In the genomic region with DNA sequence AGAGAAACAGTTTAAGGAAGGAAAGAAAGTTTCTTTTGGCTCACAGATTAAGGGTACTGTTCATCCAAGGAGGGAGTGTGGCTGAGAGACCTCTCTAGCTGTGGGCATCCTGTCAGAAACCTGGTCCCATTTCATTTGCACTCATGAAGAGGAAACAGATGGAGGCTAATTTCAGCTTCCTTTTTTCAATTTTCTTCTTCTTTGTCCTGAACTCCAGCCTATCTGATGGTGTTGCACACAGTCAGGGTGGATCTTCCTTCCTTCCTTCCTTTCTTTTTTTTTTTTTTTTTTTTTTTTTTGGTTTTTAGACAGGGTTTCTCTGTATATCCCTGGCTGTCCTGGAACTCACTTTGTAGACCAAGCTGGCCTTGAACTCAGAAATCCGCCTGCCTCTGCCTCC, we compare ENCODE assay signal across 26 mouse cellular contexts.
"Had no signal": no experiment of that assay in that cellular context is flagged by ENCODE, and none has a peak within 500 bp of the region (broad histone marks: within the 10 kb centered on the region; RNA-seq: fewer than 3 reads in every experiment).

No protein-coding gene starts in this region.

- ATAC-seq: forebrain, embryonic 13.5 days; forebrain, embryonic 14.5 days; forebrain, embryonic 16.5 days; forebrain, postnatal 0 days had no signal

- H3K9ac ChIP-seq: embryonic facial prominence, embryonic 12.5 days; embryonic facial prominence, embryonic 13.5 days; embryonic facial prominence, embryonic 15.5 days; forebrain, embryonic 12.5 days; forebrain, embryonic 13.5 days; forebrain, postnatal 0 days had no signal

- H3K4me2 ChIP-seq: embryonic facial prominence, embryonic 12.5 days; embryonic facial prominence, embryonic 13.5 days; embryonic facial prominence, embryonic 15.5 days; forebrain, embryonic 12.5 days; forebrain, embryonic 13.5 days; heart, embryonic 11.5 days had no signal

- DNase-seq: cerebellum, postnatal 10 days; cerebellum, postnatal 14 days; cerebellum, postnatal 25 days; cerebellum, postnatal 36 days; embryo, embryonic 11 days; forebrain, postnatal 0 days; gastrocnemius, adult 2 months; gastrocnemius, postnatal 10 days; gastrocnemius, postnatal 14 days; gastrocnemius, postnatal 25 days; gastrocnemius, postnatal 36 days; heart, adult 11 months; heart, adult 18-20 months; heart, adult 2 months had no signal

- H3K4me3 ChIP-seq: embryonic facial prominence, embryonic 10.5 days; embryonic facial prominence, embryonic 12.5 days; embryonic facial prominence, embryonic 13.5 days; embryonic facial prominence, embryonic 15.5 days; erythroblast, embryonic 14.5 days; forebrain, embryonic 10.5 days; forebrain, embryonic 12.5 days; forebrain, embryonic 13.5 days; gastrocnemius, adult 2 months; heart, adult 2 months; heart, embryonic 10.5 days had no signal

- H3K27me3 ChIP-seq: embryonic facial prominence, embryonic 12.5 days; embryonic facial prominence, embryonic 13.5 days; embryonic facial prominence, embryonic 15.5 days; forebrain, embryonic 12.5 days; forebrain, embryonic 13.5 days had no signal

- H3K4me1 ChIP-seq: embryonic facial prominence, embryonic 10.5 days; embryonic facial prominence, embryonic 12.5 days; embryonic facial prominence, embryonic 13.5 days; embryonic facial prominence, embryonic 15.5 days; forebrain, embryonic 10.5 days; forebrain, embryonic 12.5 days; heart, embryonic 10.5 days had no signal

- H3K9me3 ChIP-seq: embryonic facial prominence, embryonic 10.5 days; embryonic facial prominence, embryonic 12.5 days; embryonic facial prominence, embryonic 13.5 days; embryonic facial prominence, embryonic 15.5 days; forebrain, embryonic 10.5 days; forebrain, embryonic 12.5 days; forebrain, embryonic 13.5 days; heart, embryonic 10.5 days had no signal

- H3K27ac ChIP-seq: embryonic facial prominence, embryonic 10.5 days; embryonic facial prominence, embryonic 12.5 days; embryonic facial prominence, embryonic 13.5 days; embryonic facial prominence, embryonic 15.5 days; forebrain, embryonic 10.5 days; forebrain, embryonic 12.5 days; forebrain, embryonic 13.5 days; gastrocnemius, adult 2 months; heart, adult 2 months; heart, embryonic 10.5 days had no signal

- H3K36me3 ChIP-seq: embryonic facial prominence, embryonic 10.5 days; embryonic facial prominence, embryonic 12.5 days; embryonic facial prominence, embryonic 13.5 days; embryonic facial prominence, embryonic 15.5 days; forebrain, embryonic 10.5 days; forebrain, embryonic 12.5 days; heart, embryonic 10.5 days had no signal
